Mouse (Mus musculus) erythroid progenitor cell, adult 5-6 weeks (primary cell): ENCODE data around the gene Olfr692. TPM values are rescaled to one million over a fixed set of nuclear protein-coding genes. Genes with fewer than 3 reads are reported as not detected.
A peak's percentile ranks its signal among the peaks of the same experiment; 100 is the strongest.

Experiments
- ATAC-seq: replicated peaks from 2 replicates; pipeline ENCODE4 v1.8.0; 2016; ENCODE audit warnings: moderate number of reproducible peaks, mild to moderate bottlenecking, moderate TSS enrichment, inconsistent platforms; ENCODE audit not compliant: poor library complexity, low FRiP score, severe bottlenecking
- total RNA-seq, 2 experiments: library from RNA; stranded (forward) in 1 of 2; stranded (reverse) in 1 of 2; fragments of 150-400 nt in 1 of 2; fragments of 186-747, 209-891 nt in 1 of 2; gene quantifications; 2 replicates each; pipeline versions ENCODE4 v1.2.3 to v1.2.4; 2015 to 2017; ENCODE audit warnings: low replicate concordance in 2 of 2

Olfr692 gene
- total RNA-seq, 2 experiments from 2014 or later, result not detected

GRCm38 (mm10) chr7:105399058-105399934 is 31.3 kb downstream of the Olfr692 start:
- ATAC-seq, result no peak

- ATAC-seq, result peak; percentile 92
These were observed 32.0 kb downstream of the Olfr692 start, which contains the start of gene Fam160a2 for GRCm38 (mm10) chr7:105399935-105400624. Gene Fam160a2 (minus strand): TSS chr7:105400054.

- ATAC-seq, result no peak
These were observed 36.2 kb downstream of the Olfr692 start, which contains the start of gene Cnga4 for GRCm38 (mm10) chr7:105404268-105404667. Gene Cnga4 (plus strand): TSS chr7:105404568.

GRCm38 (mm10) chr7:105406322-105406721 is 38.3 kb downstream of the Olfr692 start:
- no peak for ATAC-seq

GRCm38 (mm10) chr7:105411874-105412632 is 44.0 kb downstream of the Olfr692 start:
- peak; percentile 76 for ATAC-seq

- ATAC-seq, result no peak
These were observed 46.4 kb downstream of the Olfr692 start for GRCm38 (mm10) chr7:105414385-105414784.

GRCm38 (mm10) chr7:105416529-105416928 is 48.5 kb downstream of the Olfr692 start:
- ATAC-seq, result no peak

- ATAC-seq, result no peak
These were observed 50.1 kb downstream of the Olfr692 start for GRCm38 (mm10) chr7:105418106-105418505.

Other genes starting within 250 kb of the Olfr692 start
- gene Olfr683, start 221.2 kb upstream of the Olfr692 start, total RNA-seq (2015; ENCODE audit: low replicate concordance), result not detected in 2 replicates
- gene Olfr683, start 221.2 kb upstream of the Olfr692 start, total RNA-seq (2017; ENCODE audit: low replicate concordance), result not detected in 2 replicates
- gene Olfr684, start 204.6 kb upstream of the Olfr692 start, total RNA-seq (2015; ENCODE audit: low replicate concordance), result not detected in 2 replicates
- not detected in 2 replicates for gene Olfr684, start 204.6 kb upstream of the Olfr692 start, total RNA-seq (2017; ENCODE audit: low replicate concordance)
- not detected in 2 replicates for gene Olfr685, start 182.2 kb upstream of the Olfr692 start, total RNA-seq (2015; ENCODE audit: low replicate concordance)
- not detected in 2 replicates for gene Olfr685, start 182.2 kb upstream of the Olfr692 start, total RNA-seq (2017; ENCODE audit: low replicate concordance)
- not detected in 2 replicates for gene Olfr686, start 160.7 kb upstream of the Olfr692 start, total RNA-seq (2015; ENCODE audit: low replicate concordance)
- not detected in 2 replicates for gene Olfr686, start 160.7 kb upstream of the Olfr692 start, total RNA-seq (2017; ENCODE audit: low replicate concordance)
- not detected in 2 replicates for gene Olfr688, start 80.1 kb upstream of the Olfr692 start, total RNA-seq (2015; ENCODE audit: low replicate concordance)
- gene Olfr688, start 80.1 kb upstream of the Olfr692 start, total RNA-seq (2017; ENCODE audit: low replicate concordance), result not detected in 2 replicates
- gene Olfr689, start 57.1 kb upstream of the Olfr692 start, total RNA-seq (2015; ENCODE audit: low replicate concordance), result not detected in 2 replicates
- gene Olfr689, start 57.1 kb upstream of the Olfr692 start, total RNA-seq (2017; ENCODE audit: low replicate concordance), result not detected in 2 replicates
- not detected in 2 replicates for gene Olfr690, start 34.1 kb upstream of the Olfr692 start, total RNA-seq (2015; ENCODE audit: low replicate concordance)
- gene Olfr690, start 34.1 kb upstream of the Olfr692 start, total RNA-seq (2017; ENCODE audit: low replicate concordance), result not detected in 2 replicates
- gene Olfr691, start 26.0 kb upstream of the Olfr692 start, total RNA-seq (2015; ENCODE audit: low replicate concordance), result not detected in 2 replicates
- not detected in 2 replicates for gene Olfr691, start 26.0 kb upstream of the Olfr692 start, total RNA-seq (2017; ENCODE audit: low replicate concordance)
- not detected in 2 replicates for gene Gm5901, start 6.8 kb downstream of the Olfr692 start, total RNA-seq (2015; ENCODE audit: low replicate concordance)
- gene Gm5901, start 6.8 kb downstream of the Olfr692 start, total RNA-seq (2017; ENCODE audit: low replicate concordance), result 7.6 TPM in 1 of 2 replicates, not detected in the other
- 16.9 and 48.6 TPM in 2 replicates for gene Fam160a2, start 31.8 kb downstream of the Olfr692 start, total RNA-seq (2015; ENCODE audit: low replicate concordance)
- 3.0 and 9.2 TPM in 2 replicates for gene Fam160a2, start 31.8 kb downstream of the Olfr692 start, total RNA-seq (2017; ENCODE audit: low replicate concordance)
- not detected in 2 replicates for gene Cnga4, start 36.3 kb downstream of the Olfr692 start, total RNA-seq (2015; ENCODE audit: low replicate concordance)
- gene Cnga4, start 36.3 kb downstream of the Olfr692 start, total RNA-seq (2017; ENCODE audit: low replicate concordance), result not detected in 2 replicates
- not detected in 2 replicates for gene Cckbr, start 57.5 kb downstream of the Olfr692 start, total RNA-seq (2015; ENCODE audit: low replicate concordance)
- gene Cckbr, start 57.5 kb downstream of the Olfr692 start, total RNA-seq (2017; ENCODE audit: low replicate concordance), result not detected in 2 replicates
- gene Cavin3, start 114.1 kb downstream of the Olfr692 start, total RNA-seq (2015; ENCODE audit: low replicate concordance), result not detected in 2 replicates
- not detected in 2 replicates for gene Cavin3, start 114.1 kb downstream of the Olfr692 start, total RNA-seq (2017; ENCODE audit: low replicate concordance)
- 7.5 and 13.3 TPM in 2 replicates for gene Smpd1, start 186.1 kb downstream of the Olfr692 start, total RNA-seq (2015; ENCODE audit: low replicate concordance)
- gene Smpd1, start 186.1 kb downstream of the Olfr692 start, total RNA-seq (2017; ENCODE audit: low replicate concordance), result 9.5 and 13.1 TPM in 2 replicates
- gene Apbb1, start 213.4 kb downstream of the Olfr692 start, total RNA-seq (2015; ENCODE audit: low replicate concordance), result not detected in 2 replicates
- 7.3 TPM in 1 of 2 replicates, not detected in the other for gene Apbb1, start 213.4 kb downstream of the Olfr692 start, total RNA-seq (2017; ENCODE audit: low replicate concordance)
- not detected in 2 replicates for gene Hpx, start 231.9 kb downstream of the Olfr692 start, total RNA-seq (2015; ENCODE audit: low replicate concordance)
- gene Hpx, start 231.9 kb downstream of the Olfr692 start, total RNA-seq (2017; ENCODE audit: low replicate concordance), result not detected in 2 replicates